Mouse (Mus musculus) CD4-positive naive resting alpha-beta T cell, adult 57 days (primary cell): Measurements from ENCODE around the gene Tex48. TPM values are rescaled to one million over a fixed set of nuclear protein-coding genes. Genes with fewer than 3 reads are reported as not detected.

ENCODE experiments used
- total RNA-seq: library from RNA; stranded (reverse); gene quantifications from one replicate; pipeline ENCODE4 v1.2.4, GENCODE M21; 2023

The Tex48 gene
- not detected for total RNA-seq

GRCm38 (mm10) chr4:63622378-63622835 is at the start of gene Tex48:
Gene Tex48, minus strand, starts transcription at chr4:63622428.

DNA sequence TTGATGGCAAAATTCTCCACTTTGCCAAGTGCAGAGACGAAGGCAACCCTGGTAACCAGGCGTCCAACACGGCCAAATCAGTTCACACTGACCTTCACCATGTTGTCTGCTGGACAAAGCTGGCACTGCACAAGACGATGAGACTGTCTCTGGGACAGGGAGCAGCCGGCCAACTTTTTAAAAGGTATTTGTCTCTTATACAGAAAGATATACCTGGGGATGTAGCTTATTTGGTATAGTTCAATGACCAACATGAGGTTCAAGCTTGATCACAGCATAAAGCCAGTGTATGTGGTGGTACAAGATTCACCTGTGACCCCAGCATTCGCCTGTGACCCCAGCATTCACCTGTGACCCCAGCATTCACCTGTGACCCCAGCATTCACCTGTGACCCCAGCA is 41.1 kb upstream of the Tex48 start, which contains the start of gene Gm11214:
Gene Gm11214, minus strand, starts transcription at position 101 of the 400 bp plus-strand sequence.

GRCm38 (mm10) chr4:63604945-63605344 is 17.3 kb downstream of the Tex48 start, which contains the start of gene Gm11213:
Gene Gm11213, minus strand, starts transcription at chr4:63605261.

DNA sequence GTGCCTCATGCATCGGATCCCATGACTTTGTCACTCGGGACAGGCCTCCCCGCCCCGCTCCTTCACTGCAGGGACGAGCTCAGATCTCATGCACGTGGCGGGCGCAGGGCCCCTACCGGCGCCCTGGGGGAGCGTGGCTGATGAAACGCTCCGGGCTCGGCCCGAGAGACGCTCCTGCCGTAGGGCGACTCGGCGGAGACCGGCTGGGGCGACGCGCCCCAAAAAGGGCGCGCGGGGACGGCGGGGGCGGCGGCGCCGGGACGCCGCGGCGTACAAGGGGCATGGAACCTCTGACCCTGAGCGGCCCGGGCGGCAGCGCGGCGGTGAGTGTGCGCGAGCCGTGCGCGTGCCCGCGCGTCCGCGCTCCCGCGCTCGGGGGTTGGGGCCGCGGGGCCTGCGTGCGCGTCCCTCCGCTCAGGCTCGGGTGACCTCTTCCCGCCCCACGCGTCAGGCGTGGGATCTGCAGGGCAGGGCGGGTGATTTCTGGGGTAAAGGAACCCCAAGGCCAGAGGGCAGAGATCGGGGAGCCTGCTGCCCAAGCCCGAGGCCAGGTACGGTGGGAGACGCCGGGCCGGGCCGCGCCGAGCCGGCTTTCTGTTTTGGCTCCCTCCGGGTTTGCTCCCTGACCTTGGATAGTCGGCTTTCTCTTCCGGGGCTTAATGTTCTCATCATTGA is 63.7 kb downstream of the Tex48 start, which contains the start of gene Tmem268:
Gene Tmem268, plus strand, starts transcription at position 375 of the 675 bp plus-strand sequence.

Other genes with a start within 250 kb of the Tex48 start
- 342 TPM for gene Akna, start 219.1 kb downstream of the Tex48 start, total RNA-seq
- 14.7 TPM for gene Whrn, start 126.4 kb downstream of the Tex48 start, total RNA-seq
- 66.6 TPM for gene Atp6v1g1, start 77.7 kb downstream of the Tex48 start, total RNA-seq
- 19.1 TPM for gene Tmem268, start 63.6 kb downstream of the Tex48 start, total RNA-seq
- not detected for gene Gm11213, start 17.2 kb downstream of the Tex48 start, total RNA-seq
- not detected for gene Gm11214, start 41.0 kb upstream of the Tex48 start, total RNA-seq
- gene Tnfsf15, start 122.7 kb upstream of the Tex48 start, total RNA-seq, result not detected
- gene Tnfsf8, start 238.9 kb upstream of the Tex48 start, total RNA-seq, result 15.8 TPM